Mouse (Mus musculus): ENCODE measurements at regions not wholly inside any gene's neighbourhood (a gene's known extent, or its start where the extent isn't known, plus 50 kb on each side); places are given as distances from the start of the nearest gene placed in this dataset.

DNA sequence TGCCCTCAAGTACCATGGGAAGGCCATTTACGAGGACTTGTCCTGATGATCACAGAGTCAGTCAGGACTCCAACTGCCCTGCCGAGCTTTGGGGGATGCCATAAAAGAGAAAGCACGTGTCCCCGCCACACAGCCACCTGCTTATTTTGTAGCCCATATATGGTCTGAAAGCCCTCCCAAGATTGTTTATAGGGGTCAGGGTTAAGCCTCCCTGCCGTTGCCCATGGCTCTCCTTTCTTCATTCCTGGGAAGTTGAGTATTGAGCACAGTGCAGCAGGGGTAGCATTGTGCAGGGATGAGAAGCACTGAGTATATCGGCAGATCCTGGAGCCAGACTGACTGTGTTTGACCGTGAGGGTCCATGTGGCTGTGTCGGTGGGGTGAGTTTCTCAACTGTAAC lies 76.4 kb downstream of the Ackr3 start:
- no peak overlapping the region for H3K4me3 ChIP-seq
- DNase-seq (ENCODE audit: low spot score): no peak
- no peaks in the 10 kb centered on the region for H3K9me3 ChIP-seq
- no peak overlapping the region; the same call in 1 of the 2 replicates for H3K27ac ChIP-seq
- H3K4me1 ChIP-seq (replicated peaks): peaks cover 53% of the 10 kb centered on the region
- WGBS: 78% methylated on average over 8 of the region's 8 CpGs
- no peaks in the 10 kb centered on the region for H3K36me3 ChIP-seq
- no peaks in the 10 kb centered on the region for H3K27me3 ChIP-seq (ENCODE audit: insufficient read depth, poor library complexity, severe bottlenecking)

DNA sequence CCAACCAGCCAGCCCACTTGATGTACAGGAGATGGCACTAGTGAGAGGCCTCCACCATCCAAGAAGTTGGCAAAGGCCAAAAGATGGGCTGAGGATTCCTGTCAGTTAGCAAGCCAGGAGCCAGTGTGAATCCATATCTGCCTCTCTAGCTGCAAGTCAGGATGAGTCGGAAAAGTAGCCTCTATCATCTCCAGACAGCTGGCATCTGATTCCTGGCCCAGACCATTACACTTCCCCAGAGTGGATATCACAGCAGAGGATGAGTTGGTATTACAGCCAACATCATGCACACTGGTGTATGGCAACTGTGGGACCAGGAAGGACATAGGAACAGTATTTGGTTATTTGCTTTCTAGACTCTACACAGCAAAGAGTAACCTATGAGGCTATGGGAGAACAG lies 77.5 kb downstream of the Ackr3 start:
- Histone ChIP-seq H3K4me1 (replicated peaks) (peaks cover 57% of the 10 kb centered on the region), H3K36me3 (no peaks in the 10 kb centered on the region), H3K27ac (peak overlapping the region; percentile 18; the same call in 1 of the 2 replicates), H3K4me3 (no peak overlapping the region), H3K9me3 (no peaks in the 10 kb centered on the region), H3K27me3 (ENCODE audit: insufficient read depth, poor library complexity, severe bottlenecking) (no peaks in the 10 kb centered on the region)
- no peak for DNase-seq (ENCODE audit: low spot score)
- 100% methylated on average over 1 of the region's 1 CpGs for WGBS

DNA sequence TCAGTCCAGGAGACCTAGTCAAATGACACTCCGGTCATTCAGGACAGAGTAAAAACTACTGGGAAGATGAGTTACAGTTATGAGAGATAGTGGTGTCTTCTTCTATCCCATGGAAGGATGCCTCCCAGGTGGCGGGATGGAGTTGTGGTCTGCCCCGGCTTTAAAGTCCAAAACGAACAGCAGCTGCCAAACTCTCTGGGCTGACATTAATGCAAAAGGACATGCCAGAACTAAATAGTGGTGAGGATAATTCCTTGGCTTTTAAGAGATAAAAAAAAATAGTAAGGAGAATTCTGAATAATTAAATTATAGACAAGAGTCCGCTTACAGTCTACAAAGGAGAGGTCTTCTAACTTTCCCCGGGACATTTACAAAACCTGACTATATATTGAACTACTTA lies 78.2 kb downstream of the Ackr3 start:
- WGBS: 95% methylated on average over 6 of the region's 6 CpGs
- H3K27me3 ChIP-seq (ENCODE audit: insufficient read depth, poor library complexity, severe bottlenecking): no peaks in the 10 kb centered on the region
- no peak overlapping the region for H3K4me3 ChIP-seq
- H3K9me3 ChIP-seq: no peaks in the 10 kb centered on the region
- H3K27ac ChIP-seq: no peak overlapping the region
- H3K4me1 ChIP-seq (replicated peaks): peaks cover 60% of the 10 kb centered on the region
- H3K36me3 ChIP-seq: no peaks in the 10 kb centered on the region
- DNase-seq (ENCODE audit: low spot score): no peak

DNA sequence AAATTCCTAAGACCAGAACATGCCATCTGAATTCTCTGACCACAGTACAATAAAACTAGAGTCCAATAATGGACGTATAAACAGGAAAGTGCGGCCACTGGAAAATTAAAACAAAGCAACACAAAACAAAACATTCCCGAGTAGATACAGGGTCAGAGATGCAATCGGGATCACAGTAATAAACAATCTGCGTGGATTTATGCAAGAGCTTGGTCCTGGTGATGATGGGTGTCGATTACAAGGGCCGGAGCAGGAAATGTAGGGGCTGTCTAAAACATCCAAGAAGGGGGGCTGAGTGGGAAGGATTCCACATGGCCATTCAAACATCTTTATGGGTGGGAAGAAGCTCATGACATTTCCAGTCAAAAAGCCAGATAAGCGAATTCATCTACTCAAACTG lies 78.6 kb downstream of the Ackr3 start:
- Histone ChIP-seq H3K36me3 (no peaks in the 10 kb centered on the region), H3K4me1 (replicated peaks) (peaks cover 62% of the 10 kb centered on the region), H3K27me3 (ENCODE audit: insufficient read depth, poor library complexity, severe bottlenecking) (0 out of 2 replicates have a peak, but pooled peaks cover 2% of the 10 kb centered on the region), H3K27ac (no peak overlapping the region), H3K9me3 (no peaks in the 10 kb centered on the region), H3K4me3 (no peak overlapping the region)
- 81% methylated on average over 8 of the region's 8 CpGs for WGBS
- DNase-seq (ENCODE audit: low spot score): no peak

DNA sequence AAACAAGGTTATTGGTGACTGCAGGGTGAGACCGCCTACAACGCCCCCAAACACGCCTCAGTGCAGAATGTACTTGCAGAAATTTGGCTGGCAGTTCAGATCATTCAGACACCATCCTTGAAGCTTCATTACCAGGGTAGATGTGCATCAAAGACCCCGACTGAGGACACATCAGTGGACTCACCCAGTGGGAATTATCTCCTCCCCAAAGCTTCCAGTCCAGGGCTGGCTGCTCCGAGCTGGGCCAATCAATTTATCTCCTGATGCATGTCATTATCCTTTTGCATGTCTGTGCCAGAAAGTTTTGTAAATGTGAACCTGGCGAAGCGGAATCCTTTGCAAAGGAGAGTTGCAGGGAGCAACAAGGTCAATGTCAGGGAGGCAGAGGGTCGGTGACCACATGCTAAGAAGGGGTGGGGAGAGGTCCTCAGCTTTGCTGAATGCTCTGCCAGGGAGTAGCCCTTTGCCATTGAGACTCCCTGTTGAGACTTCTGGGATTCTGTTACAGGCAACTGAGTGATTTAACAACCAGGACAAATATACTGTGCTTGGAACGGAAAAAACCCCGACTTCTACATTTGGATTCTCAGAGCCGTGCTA lies 79.5 kb downstream of the Ackr3 start:
- Histone ChIP-seq H3K27ac (peak overlapping the region; percentile 59; the same call in 1 of the 2 replicates), H3K9me3 (no peaks in the 10 kb centered on the region), H3K27me3 (ENCODE audit: insufficient read depth, poor library complexity, severe bottlenecking) (0 out of 2 replicates have a peak, but pooled peaks cover 6% of the 10 kb centered on the region), H3K4me1 (replicated peaks) (peaks cover 71% of the 10 kb centered on the region), H3K4me3 (no peak overlapping the region), H3K36me3 (no peaks in the 10 kb centered on the region)
- peak; percentile 33 for DNase-seq (ENCODE audit: low spot score)
- WGBS: 38% methylated on average over 11 of the region's 11 CpGs

DNA sequence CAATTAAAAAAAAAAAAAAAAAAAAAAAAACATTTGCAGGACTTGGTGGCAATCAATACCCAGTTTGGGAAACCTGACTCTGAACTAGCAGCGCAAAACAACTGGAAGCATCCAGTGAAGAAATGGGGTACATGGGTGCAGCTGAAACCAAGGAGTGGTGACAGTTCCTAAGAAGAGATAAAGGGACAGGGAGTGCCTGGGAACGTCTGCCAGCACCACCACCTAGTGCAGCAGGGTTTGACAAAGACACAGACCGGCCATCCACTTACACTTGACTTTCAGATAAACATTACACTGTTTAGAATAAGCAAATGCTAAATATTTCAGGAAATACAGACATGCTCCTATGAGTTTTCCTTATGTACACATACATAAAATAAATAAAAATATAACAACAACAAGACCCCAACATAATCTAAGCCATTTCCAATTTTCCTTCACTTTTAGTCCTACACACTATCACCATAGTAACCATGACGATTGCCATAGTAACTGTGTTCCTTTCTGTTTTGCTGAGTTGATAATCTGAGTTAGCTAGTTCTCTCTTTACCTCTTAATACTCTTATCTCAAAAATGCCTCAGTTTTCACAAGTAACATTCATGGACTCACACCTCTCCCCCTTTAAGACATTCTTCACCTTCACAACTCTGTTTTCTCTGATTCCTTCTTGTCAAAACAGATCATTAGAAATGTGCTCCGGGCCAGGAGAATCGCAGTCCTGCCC lies 80.3 kb downstream of the Ackr3 start:
- H3K36me3 ChIP-seq: no peaks in the 10 kb centered on the region
- H3K27me3 ChIP-seq (ENCODE audit: insufficient read depth, poor library complexity, severe bottlenecking): 0 out of 2 replicates have a peak, but pooled peaks cover 6% of the 10 kb centered on the region
- no peaks in the 10 kb centered on the region for H3K9me3 ChIP-seq
- H3K4me1 ChIP-seq (replicated peaks): peaks cover 75% of the 10 kb centered on the region
- H3K4me3 ChIP-seq: no peak overlapping the region
- 77% methylated on average over 6 of the region's 6 CpGs for WGBS
- no peak overlapping the region for H3K27ac ChIP-seq
- DNase-seq (ENCODE audit: low spot score): no peak

DNA sequence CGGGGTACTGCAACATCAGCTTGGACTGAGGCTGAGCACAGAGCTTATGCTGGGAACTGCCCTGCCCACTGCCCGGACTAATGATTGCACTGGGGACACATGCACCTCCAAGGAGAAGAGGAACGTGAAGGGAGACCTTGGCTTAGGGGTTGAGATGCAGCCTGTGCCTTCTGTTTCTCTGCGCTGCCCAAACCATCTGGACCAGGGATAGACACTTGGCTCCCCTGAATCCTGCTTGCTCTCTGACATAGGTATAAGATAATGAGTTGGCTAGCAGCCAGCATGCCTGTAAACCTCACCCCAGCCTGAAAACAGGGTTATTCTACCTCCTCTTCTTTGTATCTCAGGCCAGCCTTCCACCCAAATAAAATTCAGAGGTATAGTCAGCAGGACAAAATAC lies 81.5 kb downstream of the Ackr3 start:
- Histone ChIP-seq H3K4me3 (no peak overlapping the region), H3K36me3 (no peaks in the 10 kb centered on the region), H3K27ac (peak overlapping the region; percentile 67; the same call in 1 of the 2 replicates), H3K27me3 (ENCODE audit: insufficient read depth, poor library complexity, severe bottlenecking) (0 out of 2 replicates have a peak, but pooled peaks cover 6% of the 10 kb centered on the region), H3K9me3 (no peaks in the 10 kb centered on the region), H3K4me1 (replicated peaks) (peaks cover 76% of the 10 kb centered on the region)
- DNase-seq (ENCODE audit: low spot score): no peak
- 65% methylated on average over 4 of the region's 4 CpGs for WGBS

DNA sequence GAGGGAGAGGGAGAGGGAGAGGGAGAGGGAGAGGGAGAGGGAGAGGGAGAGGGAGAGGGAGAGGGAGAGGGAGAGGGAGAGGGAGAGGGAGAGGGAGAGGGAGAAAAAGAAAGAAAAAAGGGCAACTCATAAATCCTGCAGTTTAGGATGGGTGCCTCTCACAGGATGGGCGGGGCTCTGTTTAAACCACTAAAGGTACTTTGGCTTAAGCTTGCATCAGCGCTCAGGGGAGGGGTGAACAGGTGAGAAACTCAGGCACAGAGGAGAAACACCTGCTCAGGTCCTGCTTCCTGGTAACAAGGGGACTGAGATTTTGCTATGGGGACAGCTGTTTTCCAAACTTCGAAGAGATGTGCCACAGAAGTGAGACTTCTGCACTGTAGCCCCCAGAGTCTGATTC lies 83.5 kb downstream of the Ackr3 start:
- Histone ChIP-seq H3K27me3 (ENCODE audit: insufficient read depth, poor library complexity, severe bottlenecking) (0 out of 2 replicates have a peak, but pooled peaks cover 6% of the 10 kb centered on the region), H3K36me3 (no peaks in the 10 kb centered on the region), H3K4me1 (replicated peaks) (peaks cover 85% of the 10 kb centered on the region), H3K4me3 (no peak overlapping the region), H3K27ac (peak overlapping the region; percentile 23; the same call in 1 of the 2 replicates), H3K9me3 (no peaks in the 10 kb centered on the region)
- DNase-seq (ENCODE audit: low spot score): no peak
- WGBS: 84% methylated on average over 3 of the region's 3 CpGs

DNA sequence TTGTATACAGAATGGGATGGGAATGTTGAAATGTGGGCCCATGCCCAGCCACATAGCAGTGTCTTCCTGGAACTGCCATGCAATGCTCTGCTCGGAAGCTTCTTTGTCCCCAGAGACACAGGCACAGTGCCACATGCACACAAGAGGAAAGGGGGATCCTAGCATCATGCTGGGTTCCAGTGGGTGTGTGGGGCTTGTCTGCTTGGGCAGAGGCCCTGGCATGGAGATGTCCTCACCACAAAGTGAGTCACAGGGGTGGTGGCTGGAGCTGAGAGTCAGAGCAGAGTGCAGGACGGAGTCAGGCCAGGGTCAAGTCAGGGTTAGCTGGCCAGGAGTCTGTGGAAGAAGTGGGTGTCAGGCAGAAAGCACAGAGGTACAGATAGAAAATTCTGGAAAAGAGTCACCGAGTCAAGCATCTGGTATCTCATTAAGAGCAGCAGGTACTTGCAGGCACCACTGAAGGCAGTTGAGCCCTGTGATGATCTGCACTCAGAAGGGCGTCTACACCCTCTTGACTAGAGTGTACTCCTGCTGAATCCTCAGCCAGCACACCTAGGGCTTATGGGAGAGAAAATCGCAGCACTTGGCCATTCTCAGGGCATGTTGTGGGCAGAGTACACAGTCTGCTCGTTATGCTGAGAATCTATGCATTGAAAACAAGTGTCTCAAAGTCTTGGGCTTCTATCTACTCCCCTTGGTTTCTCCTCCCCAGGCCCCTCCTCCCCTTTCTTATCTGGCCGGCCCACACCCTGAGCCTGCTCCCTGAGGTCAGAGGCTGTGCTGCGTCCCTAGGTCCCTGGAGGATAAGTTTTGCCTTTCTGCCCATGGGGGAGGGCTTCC lies 85.3 kb downstream of the Ackr3 start:
- Histone ChIP-seq H3K9me3 (no peaks in the 10 kb centered on the region), H3K4me3 (no peak overlapping the region), H3K36me3 (no peaks in the 10 kb centered on the region), H3K27ac (peak overlapping the region; percentile 82), H3K27me3 (ENCODE audit: insufficient read depth, poor library complexity, severe bottlenecking) (0 out of 2 replicates have a peak, but pooled peaks cover 6% of the 10 kb centered on the region), H3K4me1 (replicated peaks) (peaks cover 68% of the 10 kb centered on the region)
- no peak for DNase-seq (ENCODE audit: low spot score)
- WGBS: 52% methylated on average over 8 of the region's 8 CpGs

DNA sequence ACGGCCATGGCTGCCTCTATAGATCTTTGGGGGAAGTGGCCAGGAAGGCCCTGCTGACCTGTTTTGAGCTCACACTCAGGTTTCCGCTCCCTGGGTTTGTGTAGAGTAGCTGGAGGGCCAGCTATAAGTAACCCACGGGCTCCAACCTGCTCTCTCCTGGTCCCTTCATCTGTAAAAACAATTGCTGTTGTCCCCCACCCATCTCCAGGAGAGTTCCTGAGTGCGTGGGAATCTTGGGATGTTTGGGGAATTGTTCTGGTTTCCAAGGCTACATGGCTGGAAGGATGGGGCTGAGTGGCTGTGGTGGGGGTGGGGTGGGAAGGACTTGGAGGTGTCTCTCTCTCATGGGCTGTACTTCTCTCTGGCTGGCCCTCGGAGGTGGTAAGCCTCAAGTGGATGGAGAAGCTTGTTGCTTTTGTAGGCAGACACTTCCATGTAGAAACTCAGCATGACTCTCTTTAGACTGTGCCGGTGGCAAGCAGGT lies 86.0 kb downstream of the Ackr3 start:
- WGBS: 14% methylated on average over 6 of the region's 6 CpGs
- peak; percentile 41 for DNase-seq (ENCODE audit: low spot score)
- Histone ChIP-seq H3K36me3 (no peaks in the 10 kb centered on the region), H3K27me3 (ENCODE audit: insufficient read depth, poor library complexity, severe bottlenecking) (0 out of 2 replicates have a peak, but pooled peaks cover 6% of the 10 kb centered on the region), H3K4me3 (no peak overlapping the region), H3K9me3 (no peaks in the 10 kb centered on the region), H3K27ac (peak overlapping the region; percentile 82), H3K4me1 (replicated peaks) (peaks cover 61% of the 10 kb centered on the region)

DNA sequence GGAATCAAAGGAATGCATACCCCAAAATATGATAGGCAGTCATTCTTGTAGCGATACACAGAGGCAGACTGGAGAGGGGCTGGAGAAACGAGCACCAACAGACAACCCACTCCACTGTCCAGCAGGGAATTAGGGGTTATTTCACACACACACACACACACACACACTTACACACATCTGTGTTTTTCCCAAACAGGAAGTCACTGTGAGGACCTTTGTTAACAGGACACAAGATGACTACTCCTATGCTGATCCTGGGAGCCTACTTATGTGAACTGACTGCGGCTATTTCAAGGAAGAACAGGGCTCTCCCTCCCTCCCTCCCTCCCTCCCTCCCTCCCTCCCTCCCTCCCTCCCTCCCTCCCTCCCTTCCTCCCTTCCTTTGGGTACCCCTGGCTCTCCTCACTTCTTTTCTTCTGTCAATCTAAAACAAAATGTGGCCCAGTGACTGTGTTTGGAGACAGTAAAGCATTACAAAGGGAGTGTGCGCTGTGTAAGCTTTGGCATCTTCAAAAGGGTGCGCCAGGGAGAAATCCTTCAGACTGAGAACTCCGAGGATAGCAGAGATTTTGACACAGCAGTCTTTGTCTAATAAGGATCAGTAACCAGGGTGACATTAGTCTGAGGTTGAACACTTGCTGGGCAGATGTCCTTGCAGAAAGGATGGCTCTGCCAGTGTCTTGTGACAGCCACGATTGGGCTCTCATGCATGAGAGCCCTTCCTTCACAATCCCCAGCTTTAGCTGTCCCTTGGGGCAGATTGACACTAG lies 86.8 kb downstream of the Ackr3 start:
- DNase-seq (ENCODE audit: low spot score): no peak
- Histone ChIP-seq H3K36me3 (no peaks in the 10 kb centered on the region), H3K27ac (peak overlapping the region; percentile 82), H3K27me3 (ENCODE audit: insufficient read depth, poor library complexity, severe bottlenecking) (0 out of 2 replicates have a peak, but pooled peaks cover 6% of the 10 kb centered on the region), H3K4me1 (replicated peaks) (peaks cover 53% of the 10 kb centered on the region), H3K9me3 (no peaks in the 10 kb centered on the region), H3K4me3 (no peak overlapping the region)
- 42% methylated on average over 7 of the region's 7 CpGs for WGBS

DNA sequence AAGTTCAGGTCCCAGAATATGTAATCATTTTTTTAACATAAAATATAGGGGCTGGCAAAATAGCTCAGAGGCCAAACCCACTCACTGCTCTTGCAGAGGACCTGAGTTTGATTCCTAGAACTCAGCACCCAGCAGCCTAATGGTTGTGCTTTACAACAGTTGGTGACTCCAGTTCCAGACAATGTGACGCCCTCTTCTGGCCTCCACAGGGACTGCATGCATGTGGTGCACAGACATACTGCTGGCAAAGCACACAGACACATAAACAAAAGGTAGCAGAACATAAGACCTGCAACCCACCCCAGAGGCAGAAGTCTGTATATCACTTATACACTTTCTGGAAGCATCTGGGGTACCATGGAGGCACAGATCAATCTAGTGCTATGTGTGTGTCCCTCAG lies 87.5 kb downstream of the Ackr3 start:
- WGBS: 63% methylated on average over 1 of the region's 1 CpGs
- no peak for DNase-seq (ENCODE audit: low spot score)
- no peak overlapping the region for H3K4me3 ChIP-seq
- H3K36me3 ChIP-seq: no peaks in the 10 kb centered on the region
- no peaks in the 10 kb centered on the region for H3K9me3 ChIP-seq
- 0 out of 2 replicates have a peak, but pooled peaks cover 6% of the 10 kb centered on the region for H3K27me3 ChIP-seq (ENCODE audit: insufficient read depth, poor library complexity, severe bottlenecking)
- H3K4me1 ChIP-seq (replicated peaks): peaks cover 46% of the 10 kb centered on the region
- H3K27ac ChIP-seq: peak overlapping the region; percentile 82
